Mouse (Mus musculus) embryonic facial prominence, embryonic 11.5 days (tissue): ENCODE measurements around the gene Ttc7b. TPM values are rescaled to one million over a fixed set of nuclear protein-coding genes. Genes with fewer than 3 reads are reported as not detected.

Experiments used
- ATAC-seq: fragments of 200-750 bp; cut with Nextera tagmentation; replicated peaks from 2 replicates; pipeline ENCODE4 v1.8.0; 2017; ENCODE audit warnings: low read depth; ENCODE audit not compliant: insufficient number of reproducible peaks, low FRiP score, low TSS enrichment
- DNase-seq: peaks from one replicate; pipeline ENCODE4 v3.0.0-alpha.2; 2015; ENCODE audit warnings: low spot score
- H3K27ac ChIP-seq: fragments of 300-500 bp; sonication (generic); replicated peaks from 2 replicates; pipeline ENCODE4 v1.5.1; 2014; ENCODE audit warnings: mild to moderate bottlenecking, low read depth, low read length, control low read depth
- H3K27me3 ChIP-seq: fragments of 300-500 bp; sonication (generic); 2 replicates; pipeline ENCODE4 v1.6.1; 2014; ENCODE audit warnings: mild to moderate bottlenecking, low read length, moderate library complexity, mixed read lengths; ENCODE audit not compliant: control insufficient read depth, insufficient read depth
- H3K36me3 ChIP-seq: fragments of 300-500 bp; sonication (generic); replicated peaks from 2 replicates; pipeline ENCODE4 v1.6.1; 2014; ENCODE audit warnings: low read depth, mild to moderate bottlenecking, low read length, moderate library complexity, mixed read lengths; ENCODE audit not compliant: control insufficient read depth, insufficient read depth
- H3K4me1 ChIP-seq: fragments of 300-500 bp; sonication (generic); 2 replicates; pipeline ENCODE4 v1.6.1; 2014; ENCODE audit warnings: low read length, mixed read lengths; ENCODE audit not compliant: control insufficient read depth, insufficient read depth
- H3K4me2 ChIP-seq: fragments of 300-500 bp; sonication (generic); 2 replicates; pipeline ENCODE4 v1.6.1; 2014; ENCODE audit warnings: low read depth, mild to moderate bottlenecking, control low read depth, low read length, moderate library complexity
- H3K4me3 ChIP-seq: fragments of 300-500 bp; sonication (generic); 2 replicates; pipeline ENCODE4 v1.5.1; 2014; ENCODE audit warnings: low read depth, low read length, control low read depth
- H3K9ac ChIP-seq: fragments of 300-500 bp; sonication (generic); replicated peaks from 2 replicates; pipeline ENCODE4 v1.6.1; 2014; ENCODE audit warnings: mild to moderate bottlenecking, control low read depth, low read length
- H3K9me3 ChIP-seq: fragments of 300-500 bp; sonication (generic); replicated peaks from 2 replicates; pipeline ENCODE4 v1.6.1; 2016; ENCODE audit warnings: mild to moderate bottlenecking, low read length, inconsistent platforms, mixed read lengths; ENCODE audit not compliant: control insufficient read depth
- WGBS: fragments of 180-500 bp; shearing (Covaris S2); extraction: QIAGEN DNeasy Blood & Tissue Kit; methylation state at CpG from one replicate; pipeline ENCODE4 v1.1.7; 2014; 5-methylcytosine and 5-hydroxymethylcytosine counted together
- polyA plus RNA-seq: library from polyadenylated mRNA; unstranded; fragments of >200 nt; fragmentation: Nextera tagmentation; extraction: Ambion mirVana; gene quantifications from 2 replicates; pipeline ENCODE4 v1.2.1, GENCODE M21; 2014

Ttc7b gene
- polyA plus RNA-seq, 1 experiment from 2014 or later: 10.0 TPM

GRCm38 (mm10) chr12:100457701-100458100 is 62.9 kb downstream of the Ttc7b start:
- Histone ChIP-seq H3K27ac (no peak overlapping the region), H3K9me3 (no peaks in the 10 kb centered on the region), H3K4me1 (no peaks in the 10 kb centered on the region), H3K27me3 (no peaks in the 10 kb centered on the region), H3K36me3 (no peaks in the 10 kb centered on the region), H3K9ac (no peak overlapping the region), H3K4me2 (no peak overlapping the region), H3K4me3 (no peak overlapping the region)
- DNase-seq (no peak), ATAC-seq (no peak)
- 94% methylated on average over 7 of the region's 7 CpGs for WGBS

- Histone ChIP-seq H3K9me3 (no peaks in the 10 kb centered on the region), H3K9ac (no peak overlapping the region), H3K4me2 (no peak overlapping the region), H3K27ac (no peak overlapping the region), H3K36me3 (no peaks in the 10 kb centered on the region), H3K4me3 (no peak overlapping the region), H3K27me3 (no peaks in the 10 kb centered on the region), H3K4me1 (no peaks in the 10 kb centered on the region)
- DNase-seq: no peak
- WGBS: 69% methylated on average over 10 of the region's 10 CpGs
- ATAC-seq: no peak
Measured at GRCm38 (mm10) chr12:100456257-100456975, 64.2 kb downstream of the Ttc7b start.

GRCm38 (mm10) chr12:100455453-100455852 is 65.2 kb downstream of the Ttc7b start:
- Histone ChIP-seq H3K36me3 (no peaks in the 10 kb centered on the region), H3K9ac (no peak overlapping the region), H3K4me1 (no peaks in the 10 kb centered on the region), H3K27ac (no peak overlapping the region), H3K4me2 (no peak overlapping the region), H3K27me3 (no peaks in the 10 kb centered on the region), H3K4me3 (no peak overlapping the region), H3K9me3 (no peaks in the 10 kb centered on the region)
- ATAC-seq (no peak), DNase-seq (no peak)
- 78% methylated on average over 2 of the region's 2 CpGs for WGBS

- Histone ChIP-seq H3K9ac (no peak overlapping the region), H3K27ac (no peak overlapping the region), H3K4me1 (no peaks in the 10 kb centered on the region; the same call in 1 of the 2 replicates), H3K27me3 (no peaks in the 10 kb centered on the region), H3K9me3 (no peaks in the 10 kb centered on the region), H3K4me3 (no peak overlapping the region), H3K4me2 (no peak overlapping the region), H3K36me3 (no peaks in the 10 kb centered on the region)
- ATAC-seq: no peak
- DNase-seq: peak; percentile 68
- 53% methylated on average over 12 of the region's 12 CpGs for WGBS
Measured at GRCm38 (mm10) chr12:100447701-100448277, 72.8 kb downstream of the Ttc7b start.

GRCm38 (mm10) chr12:100447161-100447560 is 73.5 kb downstream of the Ttc7b start:
- Histone ChIP-seq H3K4me2 (no peak overlapping the region), H3K9me3 (no peaks in the 10 kb centered on the region), H3K36me3 (no peaks in the 10 kb centered on the region), H3K27me3 (no peaks in the 10 kb centered on the region), H3K27ac (no peak overlapping the region), H3K4me3 (no peak overlapping the region), H3K4me1 (no peaks in the 10 kb centered on the region; the same call in 1 of the 2 replicates), H3K9ac (no peak overlapping the region)
- DNase-seq (no peak), ATAC-seq (no peak)
- 77% methylated on average over 6 of the region's 6 CpGs for WGBS

- no peaks in the 10 kb centered on the region for H3K36me3 ChIP-seq
- no peak overlapping the region for H3K4me3 ChIP-seq
- ATAC-seq (no peak), DNase-seq (no peak)
- no peaks in the 10 kb centered on the region for H3K27me3 ChIP-seq
- no peak overlapping the region for H3K9ac ChIP-seq
- no peaks in the 10 kb centered on the region for H3K9me3 ChIP-seq
- WGBS: 93% methylated on average over 7 of the region's 7 CpGs
- no peaks in the 10 kb centered on the region; the same call in 1 of the 2 replicates for H3K4me1 ChIP-seq
- no peak overlapping the region for H3K4me2 ChIP-seq
- H3K27ac ChIP-seq: no peak overlapping the region
Measured at GRCm38 (mm10) chr12:100445686-100446085, 74.9 kb downstream of the Ttc7b start.

GRCm38 (mm10) chr12:100445271-100445670 is 75.4 kb downstream of the Ttc7b start:
- H3K4me2 ChIP-seq: no peak overlapping the region
- H3K36me3 ChIP-seq: no peaks in the 10 kb centered on the region
- DNase-seq: no peak
- no peaks in the 10 kb centered on the region for H3K9me3 ChIP-seq
- no peaks in the 10 kb centered on the region for H3K27me3 ChIP-seq
- H3K27ac ChIP-seq: no peak overlapping the region
- no peaks in the 10 kb centered on the region; the same call in 1 of the 2 replicates for H3K4me1 ChIP-seq
- no peak overlapping the region for H3K9ac ChIP-seq
- 83% methylated on average over 6 of the region's 6 CpGs for WGBS
- no peak for ATAC-seq
- no peak overlapping the region for H3K4me3 ChIP-seq

- no peak for ATAC-seq
- 85% methylated on average over 3 of the region's 3 CpGs for WGBS
- H3K4me1 ChIP-seq: no peaks in the 10 kb centered on the region; the same call in 1 of the 2 replicates
- no peaks in the 10 kb centered on the region for H3K27me3 ChIP-seq
- H3K36me3 ChIP-seq: no peaks in the 10 kb centered on the region
- H3K4me2 ChIP-seq: no peak overlapping the region
- H3K4me3 ChIP-seq: no peak overlapping the region
- H3K9ac ChIP-seq: no peak overlapping the region
- no peaks in the 10 kb centered on the region for H3K9me3 ChIP-seq
- DNase-seq: no peak
- no peak overlapping the region for H3K27ac ChIP-seq
Measured at GRCm38 (mm10) chr12:100444671-100445165, 75.9 kb downstream of the Ttc7b start.
